Mouse (Mus musculus): ENCODE results near the gene Gemin2.
"Not testable (repeated sequence)": the region's sequence is repeated elsewhere in the genome, so short reads cannot be mapped to it uniquely, and the experiment has no call there.

Gene Gemin2

GRCm38 (mm10) chr12:59013234-59013633 lies at the start of gene Gemin2:
Gemin2 (plus strand) TSS chr12:59013393.
- peak; percentile 96 for DNase-seq (ENCODE audit: low read depth, low spot score)

- DNase-seq (ENCODE audit: low read depth, low spot score) = peak; percentile 54
Observed at GRCm38 (mm10) chr12:58964583-58964982, 48.6 kb upstream of the Gemin2 start.

- peak; percentile 44 for DNase-seq (ENCODE audit: low read depth, low spot score)
Observed at GRCm38 (mm10) chr12:58976966-58977365, 36.2 kb upstream of the Gemin2 start.

GRCm38 (mm10) chr12:58981178-58981661 lies 32.0 kb upstream of the Gemin2 start:
- not testable (repeated sequence) for DNase-seq (ENCODE audit: low read depth, low spot score)

GRCm38 (mm10) chr12:58985766-58986165 lies 27.4 kb upstream of the Gemin2 start:
- DNase-seq (ENCODE audit: low read depth, low spot score) = no peak

- peak; percentile 89 for DNase-seq (ENCODE audit: low read depth, low spot score)
Observed at GRCm38 (mm10) chr12:59010482-59010881, 2.7 kb upstream of the Gemin2 start.

GRCm38 (mm10) chr12:59011275-59011843 lies 1.8 kb upstream of the Gemin2 start:
- DNase-seq (ENCODE audit: low read depth, low spot score) = no peak

GRCm38 (mm10) chr12:59011844-59012709 lies 1.1 kb upstream of the Gemin2 start, which contains the start of gene Sec23a:
Sec23a (minus strand) TSS chr12:59012017.
- peak; percentile 98 for DNase-seq (ENCODE audit: low read depth, low spot score)

GRCm38 (mm10) chr12:59012710-59013091 lies 492 bp upstream of the Gemin2 start:
- peak; percentile 51 for DNase-seq (ENCODE audit: low read depth, low spot score)

- DNase-seq (ENCODE audit: low read depth, low spot score) = no peak
Observed at GRCm38 (mm10) chr12:59017970-59018369, 4.8 kb downstream of the Gemin2 start.

GRCm38 (mm10) chr12:59019891-59020290 lies 6.7 kb downstream of the Gemin2 start:
- DNase-seq (ENCODE audit: low read depth, low spot score) = no peak

- DNase-seq (ENCODE audit: low read depth, low spot score) = no peak
Observed at GRCm38 (mm10) chr12:59021306-59021705, 8.1 kb downstream of the Gemin2 start.

- peak; percentile 38 for DNase-seq (ENCODE audit: low read depth, low spot score)
Observed at GRCm38 (mm10) chr12:59032101-59032500, 18.9 kb downstream of the Gemin2 start.

- DNase-seq (ENCODE audit: low read depth, low spot score) = no peak
Observed at GRCm38 (mm10) chr12:59039162-59039970, 26.2 kb downstream of the Gemin2 start.

- no peak for DNase-seq (ENCODE audit: low read depth, low spot score)
Observed at GRCm38 (mm10) chr12:59039971-59040844, 27.0 kb downstream of the Gemin2 start.

- DNase-seq (ENCODE audit: low read depth, low spot score) = no peak
Observed at GRCm38 (mm10) chr12:59040851-59041250, 27.7 kb downstream of the Gemin2 start.

GRCm38 (mm10) chr12:59052470-59052869 lies 39.3 kb downstream of the Gemin2 start:
- no peak for DNase-seq (ENCODE audit: low read depth, low spot score)

- DNase-seq (ENCODE audit: low read depth, low spot score) = no peak
Observed at GRCm38 (mm10) chr12:59053166-59053565, 40.0 kb downstream of the Gemin2 start.

GRCm38 (mm10) chr12:59053976-59054375 lies 40.8 kb downstream of the Gemin2 start:
- DNase-seq (ENCODE audit: low read depth, low spot score) = no peak

GRCm38 (mm10) chr12:59055196-59055850 lies 42.1 kb downstream of the Gemin2 start:
- no peak for DNase-seq (ENCODE audit: low read depth, low spot score)
